Mouse (Mus musculus): ENCODE results near the gene D930048N14Rik.
A peak's percentile ranks its signal among the peaks of the same experiment; 100 is the strongest.
"Not testable (repeated sequence)": the region's sequence is repeated elsewhere in the genome, so short reads cannot be mapped to it uniquely, and the experiment has no call there.

The D930048N14Rik gene

DNA sequence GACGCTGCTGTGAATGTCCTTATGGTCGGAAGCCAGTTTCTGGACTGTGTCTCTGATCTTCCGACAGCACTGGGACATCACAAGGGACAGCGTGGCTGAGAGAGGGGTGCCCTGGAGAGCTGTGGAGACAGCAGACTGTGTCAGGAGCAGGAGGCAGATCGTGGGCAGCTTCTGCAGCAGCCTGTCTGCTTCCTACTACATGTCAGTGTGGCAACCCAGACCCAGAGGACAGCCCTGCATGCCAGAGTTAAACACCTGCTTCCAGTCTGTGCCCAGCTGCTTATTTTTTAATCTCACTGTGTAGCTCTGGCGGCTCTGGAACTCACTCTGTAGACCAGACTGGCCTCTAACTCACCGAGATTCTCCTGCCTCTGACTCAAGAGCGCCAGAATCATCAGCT, 22.8 kb upstream of the D930048N14Rik start:
- DNase-seq (ENCODE audit: low read depth, low spot score): no peak

DNA sequence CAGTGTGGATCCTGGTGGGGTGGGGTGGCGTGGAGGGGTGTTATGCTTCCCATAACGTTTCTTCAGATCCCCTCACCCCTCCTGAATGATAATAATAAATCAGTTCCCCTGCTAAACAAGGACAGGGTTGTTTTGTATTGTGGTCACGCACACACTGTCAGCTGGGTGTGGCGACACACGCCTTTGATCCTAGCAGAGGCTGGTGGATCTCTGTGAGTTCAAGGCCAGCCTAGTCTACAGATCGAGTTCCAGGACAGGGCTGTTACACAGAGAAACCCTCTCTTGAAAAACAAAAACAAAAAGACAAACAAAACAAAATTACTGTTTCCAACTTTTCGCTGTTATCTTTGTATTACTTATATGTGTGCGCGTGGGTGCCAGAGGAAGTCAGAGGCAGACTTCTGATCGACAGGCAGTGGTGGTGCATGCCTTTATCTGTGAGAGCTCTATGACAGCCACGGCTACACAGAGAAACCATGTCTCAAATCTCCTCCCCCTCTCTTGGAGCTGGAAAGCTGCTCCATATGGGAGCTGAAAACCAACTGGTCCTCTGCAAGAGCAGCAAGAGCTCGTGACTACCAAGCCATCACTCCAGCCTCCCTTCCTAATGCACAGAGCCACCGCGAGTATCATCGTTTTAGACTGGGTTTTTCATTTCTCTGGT, 21.0 kb upstream of the D930048N14Rik start:
- no peak for DNase-seq (ENCODE audit: low read depth, low spot score)

DNA sequence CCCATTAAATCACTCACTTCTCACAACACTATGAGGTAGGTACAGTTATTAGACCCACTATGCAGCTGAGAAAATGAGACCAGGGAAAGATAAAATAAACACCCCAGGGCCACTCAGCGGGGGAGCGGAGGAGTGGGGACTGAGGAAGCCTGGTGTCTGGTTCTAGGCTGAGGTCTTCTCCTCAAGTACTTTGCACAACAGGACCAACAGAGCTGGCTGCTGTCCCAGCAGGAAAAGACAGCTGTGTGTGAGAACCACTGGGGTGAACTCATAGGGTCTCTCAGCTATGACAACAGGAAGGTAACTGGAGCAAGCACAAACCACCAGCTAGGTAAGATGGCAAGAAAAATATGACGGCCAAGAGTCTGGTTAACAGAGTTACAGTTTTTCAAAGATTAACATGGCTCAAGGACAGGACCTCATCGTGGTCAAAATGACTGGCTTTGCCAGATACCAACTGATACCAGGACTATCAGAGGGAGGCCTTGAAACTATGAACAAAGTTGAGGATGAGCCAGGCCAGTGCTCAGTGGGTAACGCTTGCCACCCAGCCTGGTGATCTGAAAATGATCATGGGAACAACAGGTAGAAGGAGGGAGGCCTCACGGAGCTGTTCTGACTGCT, 18.5 kb upstream of the D930048N14Rik start:
- no peak for DNase-seq (ENCODE audit: low read depth, low spot score)

DNA sequence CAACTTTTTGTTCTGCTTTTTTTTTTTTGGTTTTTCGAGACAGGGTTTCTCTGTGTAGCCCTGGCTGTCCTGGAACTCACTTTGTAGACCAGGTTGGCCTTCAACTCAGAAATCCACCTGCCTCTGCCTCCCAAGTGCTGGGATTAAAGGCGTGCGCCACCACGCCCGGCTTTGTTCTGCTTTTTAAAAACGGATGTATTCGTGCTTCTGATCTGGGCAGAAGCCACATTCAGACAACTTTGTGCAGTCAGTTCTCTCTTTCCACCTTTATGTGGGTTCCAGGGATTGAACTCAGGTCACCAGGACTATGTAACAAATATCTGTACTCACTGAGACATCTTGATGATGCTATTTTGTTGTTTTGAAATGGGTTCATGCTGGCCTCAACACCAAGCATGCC, 17.6 kb upstream of the D930048N14Rik start:
- DNase-seq (ENCODE audit: low read depth, low spot score): not testable (repeated sequence)

DNA sequence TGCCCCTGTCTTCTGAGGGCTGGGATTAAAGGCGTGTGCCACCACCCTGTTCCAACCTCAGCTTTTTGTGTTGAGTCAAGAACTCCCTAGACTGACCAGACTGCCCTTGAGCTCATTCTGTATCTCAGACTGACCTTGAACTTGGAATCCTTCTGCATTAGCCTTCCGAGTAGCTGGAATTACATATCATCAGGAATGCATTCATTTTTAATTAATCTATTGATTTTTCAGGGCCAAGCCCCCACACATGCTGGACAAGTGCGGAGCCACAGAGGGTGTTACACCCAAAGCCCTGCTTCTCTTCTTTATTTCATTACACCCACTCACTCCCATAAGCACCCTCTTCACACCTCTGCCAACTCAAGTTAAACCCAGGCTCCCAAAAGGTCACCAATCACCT, 17.0 kb upstream of the D930048N14Rik start:
- DNase-seq (ENCODE audit: low read depth, low spot score): no peak

DNA sequence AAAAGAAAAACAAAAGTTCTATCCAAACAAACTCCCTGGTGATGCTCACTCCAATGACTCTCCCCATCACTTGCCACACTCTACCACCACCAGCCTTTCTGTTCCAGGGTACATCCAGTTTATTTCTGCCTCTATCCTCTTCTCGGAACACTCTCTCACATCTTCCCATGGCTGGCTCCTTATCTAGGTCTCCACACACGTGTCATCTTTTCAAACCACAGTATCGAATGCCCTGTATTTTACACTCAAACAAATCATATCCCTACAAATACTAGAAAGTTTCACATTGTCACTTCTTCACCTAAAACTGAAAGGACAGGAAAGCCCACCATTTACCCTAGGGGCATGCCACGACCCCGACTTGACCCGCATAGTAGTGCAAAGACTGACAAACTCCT, 15.6 kb upstream of the D930048N14Rik start:
- no peak for DNase-seq (ENCODE audit: low read depth, low spot score)

DNA sequence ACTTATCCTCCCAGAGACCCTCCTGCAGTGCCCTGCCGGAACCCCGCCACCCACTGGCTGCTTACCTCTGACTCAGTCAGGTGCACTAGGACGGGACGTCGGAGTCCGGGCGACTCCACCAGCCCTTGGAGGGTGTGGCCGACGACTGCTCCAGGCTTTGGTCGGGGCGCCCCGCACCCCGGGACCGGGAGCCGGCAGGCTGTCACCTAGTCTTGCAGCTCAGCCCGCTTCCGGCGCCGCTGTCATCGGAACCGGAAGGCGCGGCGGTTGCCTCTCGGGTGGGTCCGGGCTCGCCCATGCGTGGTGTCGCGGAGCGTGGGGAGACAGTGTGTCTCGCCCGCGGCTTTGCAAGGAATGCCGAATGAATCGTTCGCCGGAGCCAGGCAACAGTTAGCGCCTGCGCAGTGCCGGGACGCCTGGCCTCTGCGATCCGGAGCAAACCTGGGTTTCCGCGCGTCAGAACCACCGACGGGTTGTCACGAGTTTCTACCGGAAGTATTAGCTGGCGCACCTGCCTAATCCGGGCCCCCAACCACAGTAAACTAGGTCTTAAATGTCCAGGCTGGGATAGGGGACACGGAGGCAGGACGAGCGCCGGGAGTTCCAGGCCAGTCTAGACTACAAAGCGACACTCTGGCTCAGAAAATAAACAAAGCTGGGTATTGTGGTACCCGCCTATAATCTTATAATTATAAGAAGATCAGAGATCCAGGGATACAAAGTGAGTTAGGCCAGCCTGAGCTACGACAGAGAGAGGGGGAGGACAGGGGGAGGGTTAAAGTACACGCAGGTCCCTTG, 15.0 kb upstream of the D930048N14Rik start, which contains the start of gene Rmnd5b:
Gene Rmnd5b (minus strand): TSS at position 372 of the 798 bp plus-strand sequence.
- DNase-seq (ENCODE audit: low read depth, low spot score): peak; percentile 85

DNA sequence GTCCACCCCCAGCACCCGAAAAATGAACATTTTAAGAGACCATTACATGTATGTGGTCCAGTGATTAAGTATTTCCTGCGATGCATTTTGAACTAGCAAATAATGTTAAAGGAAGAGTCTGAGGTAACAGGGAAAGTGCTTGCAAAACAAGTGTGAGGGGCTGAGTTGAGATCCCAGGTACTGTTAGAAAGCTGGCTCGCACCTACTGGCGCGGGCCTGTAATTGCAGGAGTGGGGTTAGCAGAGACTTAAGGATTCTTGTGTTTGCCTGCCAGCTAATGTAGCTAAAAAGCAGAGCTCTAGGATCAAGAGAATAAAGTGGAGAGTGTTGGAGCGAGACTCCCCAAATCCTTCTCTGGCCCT, 14.4 kb upstream of the D930048N14Rik start:
- DNase-seq (ENCODE audit: low read depth, low spot score): peak; percentile 57

DNA sequence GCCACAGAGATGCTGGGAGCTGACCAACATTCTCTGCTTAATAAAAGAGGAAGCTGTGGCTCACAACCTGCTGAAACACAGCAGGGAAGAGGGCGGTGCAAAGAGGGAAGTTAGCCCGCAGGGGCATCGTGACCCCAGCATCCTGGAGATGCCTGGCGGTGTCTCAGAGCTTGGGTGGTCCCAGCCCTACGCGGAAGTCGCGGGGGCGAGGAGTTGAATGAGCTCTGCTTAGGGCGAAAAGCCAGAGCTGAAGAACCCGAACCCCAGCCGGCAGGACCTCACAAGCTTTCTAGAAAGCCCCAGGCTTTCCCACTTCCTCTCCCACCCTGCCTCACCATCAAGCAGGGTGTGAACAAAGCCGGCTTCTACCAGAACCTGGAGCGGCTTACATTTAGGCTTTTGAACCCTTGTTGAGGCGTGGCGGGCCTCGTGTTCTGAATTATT, 12.8 kb upstream of the D930048N14Rik start:
- DNase-seq (ENCODE audit: low read depth, low spot score): no peak

DNA sequence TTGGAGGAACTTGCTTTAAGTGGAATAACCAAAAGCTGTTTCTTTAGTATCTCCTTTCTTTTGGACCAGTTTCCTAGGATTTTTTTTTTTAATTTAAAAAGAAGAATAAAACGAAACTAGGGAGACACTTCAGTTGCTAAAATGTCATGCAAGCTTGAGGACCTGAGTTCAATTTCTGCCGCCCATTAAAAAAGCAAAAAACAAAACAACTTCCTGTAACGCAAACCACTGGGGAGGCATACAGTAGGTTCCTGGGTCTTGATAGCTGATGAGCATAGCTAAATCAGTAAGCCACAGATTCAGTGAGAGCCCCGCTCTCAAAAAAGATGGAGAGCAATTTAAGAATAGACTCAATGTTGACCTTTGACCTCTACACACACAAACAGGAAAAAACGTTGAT, 12.3 kb upstream of the D930048N14Rik start:
- no peak for DNase-seq (ENCODE audit: low read depth, low spot score)

DNA sequence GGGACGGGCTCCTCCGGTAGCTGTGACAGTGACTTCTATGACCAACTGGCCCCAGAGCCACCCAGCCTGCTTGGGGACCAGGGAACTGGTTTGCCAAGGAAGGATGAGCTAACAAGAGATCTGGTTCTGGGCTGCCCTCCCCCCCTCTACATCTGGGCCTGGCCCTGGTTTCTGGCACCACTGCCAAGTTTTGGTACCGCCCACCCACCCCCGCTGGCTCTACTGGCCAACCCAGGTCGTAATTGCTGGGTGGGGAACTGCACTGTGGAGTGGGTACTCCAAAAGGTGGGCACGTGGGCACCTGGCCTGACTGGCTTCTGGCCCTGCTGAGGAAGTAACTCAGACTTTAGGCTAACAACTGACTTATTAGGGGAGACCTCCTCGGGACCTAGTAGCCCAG, 10.0 kb upstream of the D930048N14Rik start:
- DNase-seq (ENCODE audit: low read depth, low spot score): no peak

DNA sequence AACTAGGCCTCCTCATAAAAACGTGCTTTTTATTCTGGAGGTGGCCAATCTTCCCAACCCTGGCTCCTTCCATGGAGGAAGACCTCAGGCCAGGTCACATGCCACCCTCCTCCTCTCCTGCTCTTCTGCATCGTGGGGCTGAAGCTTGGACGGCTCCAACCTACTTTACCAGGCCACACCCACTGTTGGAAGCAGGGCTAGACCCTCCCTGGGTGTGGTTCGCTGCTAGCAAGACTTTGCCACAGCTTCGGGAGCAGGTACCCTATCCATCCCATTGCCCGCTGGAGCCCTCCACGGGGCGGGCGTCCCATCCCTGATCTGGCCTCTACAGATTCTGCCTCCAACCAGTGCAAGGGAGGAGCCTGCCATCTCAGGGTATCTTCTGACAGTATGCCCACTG, 7.6 kb upstream of the D930048N14Rik start:
- DNase-seq (ENCODE audit: low read depth, low spot score): no peak

DNA sequence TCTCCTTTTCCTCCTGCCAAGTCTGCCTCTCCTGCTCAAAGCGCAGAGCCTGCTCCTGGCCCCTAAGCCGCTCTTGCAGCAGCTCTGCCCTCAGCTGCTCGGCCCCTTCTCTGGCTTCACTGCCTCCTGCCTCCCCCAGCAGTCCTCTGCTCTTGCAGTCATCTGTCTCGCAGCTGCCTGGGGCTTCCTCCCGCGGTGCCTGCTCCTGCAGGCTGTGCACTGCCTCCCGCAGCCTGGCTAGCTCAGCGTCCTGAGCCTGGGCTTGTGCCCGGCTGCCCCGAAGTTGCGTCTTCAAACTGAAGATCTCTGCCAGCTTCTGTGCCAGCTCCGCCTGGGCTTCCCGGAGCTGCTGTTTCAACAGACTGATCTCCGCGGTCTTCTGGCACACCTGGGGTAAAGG, 7.0 kb upstream of the D930048N14Rik start:
- DNase-seq (ENCODE audit: low read depth, low spot score): no peak

DNA sequence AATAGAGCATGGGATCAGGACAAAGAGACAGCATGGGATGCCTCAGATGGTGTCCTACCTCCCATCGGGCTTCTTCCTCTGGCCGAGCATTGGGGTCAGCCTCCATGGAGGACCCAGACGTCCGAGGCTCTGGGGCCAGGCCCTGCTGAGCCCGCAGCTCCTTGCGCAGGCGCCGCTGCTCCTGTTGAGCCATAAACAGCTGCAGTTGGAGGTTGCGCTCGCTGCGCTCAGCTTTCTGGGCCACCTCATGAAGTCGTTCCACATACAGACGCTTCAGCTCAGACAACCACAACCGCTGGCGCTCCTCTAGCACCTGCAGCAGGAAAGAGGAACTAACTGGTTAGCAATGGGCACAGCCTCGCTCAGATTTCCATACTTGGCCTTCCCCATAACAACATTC, 6.5 kb upstream of the D930048N14Rik start:
- DNase-seq (ENCODE audit: low read depth, low spot score): peak; percentile 52

DNA sequence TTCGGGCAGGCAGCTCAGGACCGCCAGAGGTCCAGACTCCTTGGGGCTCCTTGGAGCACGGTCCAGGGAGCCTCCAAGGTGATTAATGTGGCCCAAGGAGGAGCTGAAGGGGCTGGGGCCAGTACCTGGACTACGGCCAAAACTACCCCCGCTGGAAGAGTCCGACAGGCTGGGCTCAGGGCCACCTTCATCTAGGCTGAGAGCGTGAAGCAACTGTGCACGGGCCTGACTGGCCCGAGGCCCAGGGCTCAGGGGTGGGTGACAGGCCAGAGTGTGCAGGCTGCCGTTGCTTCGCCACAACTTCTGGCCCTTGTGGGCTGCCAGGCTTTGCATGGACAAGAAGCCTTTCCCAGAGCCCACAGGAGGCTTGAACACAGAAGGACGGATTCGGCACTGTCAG, 5.5 kb upstream of the D930048N14Rik start:
- DNase-seq (ENCODE audit: low read depth, low spot score): no peak

DNA sequence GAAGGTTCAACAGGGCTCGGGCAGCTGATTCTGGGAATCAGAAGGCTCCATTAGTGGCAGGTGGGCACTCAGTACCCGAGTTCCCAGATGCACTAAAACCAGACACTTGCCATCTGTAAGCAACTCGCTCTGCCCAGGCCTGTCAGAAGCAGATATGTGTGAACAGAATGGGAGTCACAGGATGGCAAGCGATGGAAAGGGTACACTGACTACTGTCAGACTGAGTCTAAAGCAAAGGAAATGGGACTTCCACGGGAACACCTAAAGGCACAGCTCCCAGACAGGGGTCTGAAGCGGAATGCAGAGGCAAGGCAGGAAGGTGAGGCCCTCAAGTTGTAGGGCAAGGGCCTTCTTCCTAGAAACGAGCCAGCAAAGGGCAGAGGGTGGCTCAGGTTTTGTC, 4.5 kb upstream of the D930048N14Rik start:
- no peak for DNase-seq (ENCODE audit: low read depth, low spot score)

DNA sequence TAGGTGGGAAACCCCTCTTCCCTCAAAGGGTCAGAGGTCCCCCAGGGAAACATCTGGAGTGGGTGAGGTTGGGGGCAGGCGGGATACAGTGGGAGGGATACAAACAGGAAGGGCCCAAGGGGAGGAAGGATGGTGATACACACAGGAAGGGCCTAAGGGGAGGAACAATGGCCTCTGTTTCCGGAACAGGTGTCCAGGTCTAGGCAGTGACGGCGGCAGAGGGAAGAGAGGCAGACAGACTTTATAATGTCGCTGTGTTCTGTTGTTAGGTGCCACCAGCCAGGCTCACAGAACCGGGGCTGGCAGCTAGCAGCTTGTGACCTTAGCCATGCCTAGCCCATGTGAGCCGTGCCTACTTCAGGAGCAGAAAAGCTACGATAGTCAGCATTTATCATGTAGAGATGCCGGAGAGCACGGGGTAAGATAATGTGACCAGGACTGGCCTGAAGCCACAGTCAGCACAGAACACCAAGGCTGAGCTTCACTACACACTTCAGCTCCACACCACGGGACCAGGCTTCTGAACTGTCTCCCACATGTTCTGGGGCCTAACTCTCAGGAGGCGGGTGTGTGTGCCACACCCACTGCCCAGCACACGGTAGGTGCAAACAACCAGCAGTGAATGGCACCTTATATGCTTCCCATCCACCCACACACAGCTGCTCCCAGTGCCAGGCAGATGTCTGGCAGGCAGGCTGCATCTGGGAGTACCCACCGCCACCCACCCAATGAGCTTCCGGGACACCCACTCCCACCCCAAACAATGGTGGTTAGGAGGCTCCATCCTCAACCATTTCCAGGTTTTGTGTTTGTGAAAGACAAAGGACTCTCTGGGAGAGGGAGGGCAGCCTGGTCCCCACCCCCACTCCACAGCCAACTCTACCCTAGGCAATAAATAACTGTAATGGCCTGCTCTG, 3.7 kb upstream of the D930048N14Rik start:
- DNase-seq (ENCODE audit: low read depth, low spot score): no peak

DNA sequence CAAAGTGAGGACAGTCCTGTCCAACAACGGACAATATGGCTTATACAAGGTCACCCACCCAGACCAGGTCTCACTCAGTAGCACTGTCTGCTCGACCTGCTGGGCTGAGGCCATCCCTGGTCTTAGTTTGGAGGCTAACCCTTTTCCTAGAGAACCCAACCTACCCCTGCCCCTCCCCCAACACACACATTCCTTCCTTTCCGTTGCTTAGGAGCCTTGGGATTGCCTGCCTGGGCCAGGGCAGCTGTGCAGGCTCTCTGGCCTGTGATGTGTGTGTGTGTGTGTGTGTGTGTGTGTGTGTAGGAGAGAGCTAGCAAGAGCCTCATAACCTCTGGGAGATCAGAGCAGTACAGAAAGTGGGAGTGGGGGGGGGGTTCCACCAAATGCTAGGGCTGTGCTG, 2.2 kb upstream of the D930048N14Rik start:
- DNase-seq (ENCODE audit: low read depth, low spot score): no peak

DNA sequence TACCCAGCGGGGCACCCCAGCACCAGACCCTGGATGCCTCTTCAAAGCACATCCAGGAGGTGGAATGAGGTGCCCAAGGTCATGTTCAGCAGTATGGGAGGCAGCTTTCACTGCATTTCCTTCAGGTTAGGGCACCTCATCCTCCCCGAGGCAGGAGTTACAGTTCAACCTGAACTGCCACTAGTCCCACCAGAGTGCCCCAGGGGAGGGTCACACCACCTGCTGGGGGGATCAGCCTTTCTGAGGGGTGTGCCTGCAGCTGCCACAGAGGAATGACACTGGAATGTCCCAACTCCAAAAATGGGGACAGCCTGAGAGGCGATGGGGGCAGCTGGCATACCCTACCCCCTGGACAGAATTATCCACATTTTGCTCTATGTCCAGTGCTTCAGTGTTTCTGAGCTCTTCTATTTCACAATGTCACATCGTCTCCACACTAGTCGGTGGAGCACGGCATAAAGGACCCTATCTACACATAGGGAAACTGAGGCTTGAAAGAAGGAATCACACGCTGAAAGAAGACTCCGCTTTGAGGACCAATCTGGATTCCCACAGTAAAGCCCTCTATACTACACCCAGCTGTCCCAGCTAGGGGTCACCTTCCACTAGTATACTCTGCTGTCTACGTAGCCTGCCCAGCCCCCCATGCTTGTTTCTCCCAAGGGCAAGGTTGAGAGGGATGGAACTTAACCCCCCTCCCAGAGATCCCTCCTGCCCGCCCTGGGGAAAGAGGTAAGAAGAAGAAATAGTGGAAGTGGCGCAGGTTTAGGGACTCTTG, 1.5 kb upstream of the D930048N14Rik start:
- DNase-seq (ENCODE audit: low read depth, low spot score): no peak

DNA sequence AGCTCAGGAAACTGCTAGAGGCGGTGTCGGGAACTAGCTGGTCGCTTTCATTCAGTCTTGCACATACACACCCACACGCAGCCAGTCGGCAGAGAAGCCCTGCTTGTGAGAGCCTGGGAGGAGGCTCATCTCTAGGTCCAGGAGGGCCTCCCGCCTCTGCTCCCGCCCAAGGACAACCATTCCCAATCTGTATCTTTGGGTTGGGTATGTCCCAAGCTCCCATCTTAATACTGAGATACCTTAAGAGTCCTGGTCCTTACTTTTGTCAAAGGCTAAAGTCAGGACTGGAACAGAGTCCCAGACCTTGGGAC, 910 bp upstream of the D930048N14Rik start:
- DNase-seq (ENCODE audit: low read depth, low spot score): no peak

DNA sequence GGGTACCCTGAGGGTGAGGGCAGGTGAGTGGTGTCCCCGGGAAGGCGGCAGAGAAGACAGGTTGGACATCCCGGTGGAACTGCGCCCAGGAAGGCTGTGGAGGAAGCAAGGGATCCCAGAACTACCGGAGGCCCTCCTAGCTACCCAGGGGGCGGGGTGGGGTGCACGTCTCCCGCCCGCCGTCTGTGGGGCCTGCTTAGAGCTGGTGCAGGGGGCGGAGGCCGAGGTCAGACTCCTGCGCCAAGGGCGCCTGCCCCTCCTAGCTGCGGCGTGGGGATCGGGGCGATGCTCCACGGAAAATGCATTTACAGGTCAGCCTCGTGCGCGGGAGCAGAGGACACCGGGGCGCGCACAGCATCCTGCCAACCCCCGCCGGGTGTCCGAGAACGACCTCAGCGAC, 493 bp upstream of the D930048N14Rik start:
- no peak for DNase-seq (ENCODE audit: low read depth, low spot score)
